Mouse (Mus musculus) small intestine, adult 2 months (tissue): Measurements from ENCODE around the gene Elovl2.

Experiments used
- CTCF ChIP-seq: fragments of 200-500 bp; IDR thresholded peaks from 2 replicates; pipeline ENCODE4 v1.5.1; 2012; ENCODE audit warnings: low read depth, mild to moderate bottlenecking, control low read depth, inconsistent platforms, low read length, moderate library complexity, mixed read lengths; ENCODE audit not compliant: insufficient replicate concordance, insufficient read length; ENCODE audit errors: extremely low read depth
- POLR2A ChIP-seq: fragments of 200-500 bp; IDR thresholded peaks from 2 replicates; pipeline ENCODE4 v1.6.1; 2012; ENCODE audit warnings: low read depth, mild to moderate bottlenecking, control low read depth, inconsistent platforms, low read length, moderate library complexity

- TF ChIP-seq CTCF: no peak
- no peak for TF ChIP-seq POLR2A
Observed at GRCm38 (mm10) chr13:41256962-41257361, 36.8 kb upstream of the Elovl2 start.
